In genomic region chrX:93297001-93297441, GRCm38 (mm10) we compare ENCODE assay signal across 8 mouse cellular contexts. TPM values are rescaled to one million over a fixed set of nuclear protein-coding genes. Genes with fewer than 3 reads are reported as not detected.
DNase-seq lines count a peak whose midpoint lies in the region; ATAC-seq and TF ChIP-seq lines count a peak whose summit lies in the region.

No protein-coding gene starts in this region.

- in situ Hi-C loops in CH12.LX (cut with MboI; ENCODE audit: low pct_ligation_motif_present, low pct_unique_long_range_greater_than_20kb, low sequenced_read_pairs): no loop called here

- TF ChIP-seq POLR2A in CH12.LX (IDR thresholded peaks at IDR 0.05; ENCODE audit: low read depth, low read length): no peak

- peak; percentile 79 for DNase-seq in heart, adult 11 months
- no peak for DNase-seq in heart, adult 8-10 months (ENCODE audit: low spot score)
- no peak for DNase-seq in CH12.LX (ENCODE audit: extremely low read depth)
- DNase-seq in liver, postnatal 0 days: no peak
- no peak for DNase-seq in left cerebral cortex, adult 8-10 months (ENCODE audit: low spot score in 2 of 2)
- DNase-seq in Muller cell, postnatal 12 days (ENCODE audit: inconsistent ontology term): no peak
- no peak for DNase-seq in right cerebral cortex, postnatal 14 days

- peaks cover 0 to 11% of the 10 kb centered on the region in 2 experiments; a peak in 2 of 4 replicates for H3K4me1 ChIP-seq in CH12.LX (ENCODE audit: control insufficient read depth in 1 of 2, insufficient read depth in 2 of 2)
- no peaks in the 10 kb centered on the region for H3K4me1 ChIP-seq in liver, postnatal 0 days (ENCODE audit: insufficient read depth)

- peaks cover 19% of the 10 kb centered on the region for H3K27me3 ChIP-seq in CH12.LX (replicated peaks)
- peaks cover 90% of the 10 kb centered on the region for H3K27me3 ChIP-seq in liver, postnatal 0 days (ENCODE audit: insufficient read depth, low read length)

- ATAC-seq in granulocyte monocyte progenitor cell, adult 5-6 weeks (replicated peaks; ENCODE audit: poor library complexity, severe bottlenecking): peak; percentile 43
- no peak for ATAC-seq in liver, postnatal 0 days

- peak overlapping the region; percentile 41 for H3K4me2 ChIP-seq in CH12.LX (ENCODE audit: insufficient read depth, low read depth, poor library complexity, severe bottlenecking)
- H3K4me2 ChIP-seq in liver, postnatal 0 days (ENCODE audit: low read depth, low read length): peak overlapping the region; percentile 53

- no peak for TF ChIP-seq RAD21 in CH12.LX (IDR thresholded peaks at IDR 0.05; ENCODE audit: low read depth, low read length)

- H3K4me3 ChIP-seq in CH12.LX (replicated peaks in 1 of 3; ENCODE audit: low read depth in 2 of 3, low read length in 2 of 3, poor library complexity in 1 of 3): peak overlapping the region in 2 of 3 experiments; percentile 3 to 53
- peak overlapping the region; percentile 32 for H3K4me3 ChIP-seq in liver, postnatal 0 days (ENCODE audit: low read depth, low read length)

- dilution Hi-C loops in CH12.LX (cut with MboI; ENCODE audit: extremely low pct_ligation_motif_present, extremely low pct_unique_long_range_greater_than_20kb, low sequenced_read_pairs): no loop called here

- TF ChIP-seq CTCF in CH12.LX (conservative IDR thresholded peaks at IDR 0.05 in 1 of 2, IDR thresholded peaks at IDR 0.05 in 1 of 2; ENCODE audit: low read depth in 2 of 2, low read length in 2 of 2): no peak
- no peak for TF ChIP-seq CTCF in liver, postnatal 0 days (IDR thresholded peaks at IDR 0.05; ENCODE audit: low read depth)

- no peaks in the 10 kb centered on the region for H3K79me2 ChIP-seq in CH12.LX (replicated peaks; ENCODE audit: control insufficient read depth, extremely low read depth, insufficient read depth, poor library complexity, severe bottlenecking)

- no peak overlapping the region for H3K27ac ChIP-seq in CH12.LX (ENCODE audit: insufficient read depth, low read depth)
- no peak overlapping the region for H3K27ac ChIP-seq in liver, postnatal 0 days (ENCODE audit: low read depth)

- WGBS in liver, postnatal 0 days (ENCODE audit: insufficient replicate concordance): 25% methylated on average over 30 of the region's 40 CpGs

- no peaks in the 10 kb centered on the region for H3K9me3 ChIP-seq in CH12.LX (replicated peaks; ENCODE audit: low read length)
- H3K9me3 ChIP-seq in liver, postnatal 0 days (ENCODE audit: low read length): no peaks in the 10 kb centered on the region

- no peak overlapping the region for H3K9ac ChIP-seq in CH12.LX (ENCODE audit: insufficient read depth, low read depth)
- no peak overlapping the region for H3K9ac ChIP-seq in liver, postnatal 0 days (replicated peaks)

- TF ChIP-seq EP300 in CH12.LX (IDR thresholded peaks at IDR 0.05; ENCODE audit: low read length): no peak
- TF ChIP-seq EP300 in liver, postnatal 0 days (IDR thresholded peaks at IDR 0.05; ENCODE audit: low read depth): no peak

- no peaks in the 10 kb centered on the region for H3K36me3 ChIP-seq in CH12.LX (replicated peaks in 1 of 2; ENCODE audit: control insufficient read depth in 1 of 2, insufficient read depth in 1 of 2, low read length in 1 of 2)
- no peaks in the 10 kb centered on the region for H3K36me3 ChIP-seq in liver, postnatal 0 days (replicated peaks; ENCODE audit: insufficient read depth, low read length)

TF ChIP-seq in CH12.LX, 34 proteins besides CTCF, POLR2A, EP300 and RAD21:
- TF ChIP-seq PAX5 (IDR thresholded peaks at IDR 0.05; ENCODE audit: low read length) (no peak), NRF1 (IDR thresholded peaks at IDR 0.05; ENCODE audit: low read depth, low read length) (peak; percentile 39; the same call in 1 of the 2 replicates)

RNA-seq across cellular contexts. Expression of gene Arx, which starts 10.8 kb away (rescaled TPM):
- total RNA-seq in heart, adult 8-10 months (2022): not detected
- not detected in 2 replicates for total RNA-seq in CH12.LX (2012; rRNA removed)
- not detected in 2 replicates for total RNA-seq in CH12.LX (2014; rRNA removed)
- not detected in 2 replicates for polyA plus RNA-seq in CH12.LX (2012; ENCODE audit: insufficient read length, low read depth)
- total RNA-seq in granulocyte monocyte progenitor cell, adult 5-6 weeks (2014; fragmentation: Nextera tagmentation): not detected in 2 replicates
- not detected in 2 replicates for total RNA-seq in granulocyte monocyte progenitor cell, adult 5-6 weeks (2017)
- not detected in 2 replicates for polyA plus RNA-seq in liver, postnatal 0 days (2015; fragmentation: Nextera tagmentation; extraction: Ambion mirVana)
- total RNA-seq in left cerebral cortex, adult 8-10 months (2022): 10 to 100 TPM; 18.7 to 20.3 (median 20.0) TPM

Comparison
In these comparisons a context has a peak if more than half of its experiments do, and no peak if none do; other contexts are left out.
1. RNA of gene Arx, which starts 10.8 kb away (total RNA-seq): 18.7 to 20.3 TPM in left cerebral cortex, adult 8-10 months; not detected in heart, adult 8-10 months, not detected in CH12.LX and not detected in granulocyte monocyte progenitor cell, adult 5-6 weeks; every median in the first group is over 10 times any median in the second.